Mouse (Mus musculus): ENCODE measurements around the gene Ift88. TPM values are rescaled to one million over a fixed set of nuclear protein-coding genes. Genes with fewer than 3 reads are reported as not detected.

Gene Ift88
- polyA plus RNA-seq, 1 experiment from 2014 or later: 11.0 TPM

- Histone ChIP-seq H3K4me1 (ENCODE audit: insufficient read depth, low read depth, low read length) (no peaks in the 10 kb centered on the region; the same call in 1 of the 2 replicates), H3K27me3 (replicated peaks; ENCODE audit: insufficient read depth, low read length) (no peaks in the 10 kb centered on the region), H3K4me3 (ENCODE audit: low read depth, low read length) (no peak overlapping the region), H3K9me3 (ENCODE audit: low read length) (no peaks in the 10 kb centered on the region), H3K27ac (ENCODE audit: low read length) (no peak overlapping the region), H3K4me2 (replicated peaks; ENCODE audit: low read depth, low read length) (no peak overlapping the region), H3K9ac (replicated peaks; ENCODE audit: low read depth) (no peak overlapping the region), H3K36me3 (ENCODE audit: insufficient read depth, low read length) (peaks cover 9% of the 10 kb centered on the region)
- DNase-seq (ENCODE audit: low spot score) (no peak), ATAC-seq (peak; percentile 69)
- TF ChIP-seq EP300 (IDR thresholded peaks at IDR 0.05) (no peak), CTCF (IDR thresholded peaks at IDR 0.05) (no peak)
- WGBS: 36% methylated on average over 5 of the region's 5 CpGs
Observed at GRCm38 (mm10) chr14:57547062-57547461, 123.2 kb downstream of the Ift88 start.

- DNase-seq (ENCODE audit: low spot score): no peak
- no peaks in the 10 kb centered on the region for H3K4me1 ChIP-seq (ENCODE audit: insufficient read depth, low read depth, low read length)
- no peak overlapping the region for H3K27ac ChIP-seq (ENCODE audit: low read length)
- no peaks in the 10 kb centered on the region for H3K27me3 ChIP-seq (replicated peaks; ENCODE audit: insufficient read depth, low read length)
- no peak overlapping the region for H3K4me2 ChIP-seq (replicated peaks; ENCODE audit: low read depth, low read length)
- no peaks in the 10 kb centered on the region for H3K9me3 ChIP-seq (ENCODE audit: low read length)
- H3K36me3 ChIP-seq (ENCODE audit: insufficient read depth, low read length): peaks cover 9% of the 10 kb centered on the region
- H3K9ac ChIP-seq (replicated peaks; ENCODE audit: low read depth): no peak overlapping the region
- H3K4me3 ChIP-seq (ENCODE audit: low read depth, low read length): no peak overlapping the region
- TF ChIP-seq CTCF (IDR thresholded peaks at IDR 0.05) (no peak), EP300 (IDR thresholded peaks at IDR 0.05) (no peak)
- ATAC-seq: no peak
Observed at GRCm38 (mm10) chr14:57552945-57553344, 129.1 kb downstream of the Ift88 start.

- no peak for ATAC-seq
- no peak overlapping the region for H3K4me3 ChIP-seq (ENCODE audit: low read depth, low read length)
- DNase-seq (ENCODE audit: low spot score): no peak
- 91% methylated on average over 5 of the region's 5 CpGs for WGBS
- peaks cover 6% of the 10 kb centered on the region for H3K36me3 ChIP-seq (ENCODE audit: insufficient read depth, low read length)
- no peak overlapping the region for H3K4me2 ChIP-seq (replicated peaks; ENCODE audit: low read depth, low read length)
- H3K9me3 ChIP-seq (ENCODE audit: low read length): no peaks in the 10 kb centered on the region
- no peaks in the 10 kb centered on the region for H3K4me1 ChIP-seq (ENCODE audit: insufficient read depth, low read depth, low read length)
- H3K27me3 ChIP-seq (replicated peaks; ENCODE audit: insufficient read depth, low read length): no peaks in the 10 kb centered on the region
- no peak overlapping the region for H3K9ac ChIP-seq (replicated peaks; ENCODE audit: low read depth)
- TF ChIP-seq CTCF (IDR thresholded peaks at IDR 0.05): no peak
- TF ChIP-seq EP300 (IDR thresholded peaks at IDR 0.05): no peak
- no peak overlapping the region for H3K27ac ChIP-seq (ENCODE audit: low read length)
Observed at GRCm38 (mm10) chr14:57554434-57554833, 130.6 kb downstream of the Ift88 start.

GRCm38 (mm10) chr14:57555471-57556070 lies 131.7 kb downstream of the Ift88 start:
- Histone ChIP-seq H3K4me3 (ENCODE audit: low read depth, low read length) (no peak overlapping the region), H3K36me3 (ENCODE audit: insufficient read depth, low read length) (no peaks in the 10 kb centered on the region), H3K9me3 (ENCODE audit: low read length) (no peaks in the 10 kb centered on the region), H3K4me1 (ENCODE audit: insufficient read depth, low read depth, low read length) (no peaks in the 10 kb centered on the region), H3K9ac (replicated peaks; ENCODE audit: low read depth) (no peak overlapping the region), H3K4me2 (replicated peaks; ENCODE audit: low read depth, low read length) (no peak overlapping the region), H3K27ac (ENCODE audit: low read length) (no peak overlapping the region), H3K27me3 (replicated peaks; ENCODE audit: insufficient read depth, low read length) (no peaks in the 10 kb centered on the region)
- WGBS: 86% methylated on average over 7 of the region's 7 CpGs
- ATAC-seq (no peak), DNase-seq (ENCODE audit: low spot score) (no peak)
- TF ChIP-seq EP300 (IDR thresholded peaks at IDR 0.05): no peak
- TF ChIP-seq CTCF (IDR thresholded peaks at IDR 0.05): no peak

GRCm38 (mm10) chr14:57556922-57557321 lies 133.1 kb downstream of the Ift88 start:
- Histone ChIP-seq H3K27me3 (replicated peaks; ENCODE audit: insufficient read depth, low read length) (no peaks in the 10 kb centered on the region), H3K4me2 (replicated peaks; ENCODE audit: low read depth, low read length) (no peak overlapping the region), H3K4me1 (ENCODE audit: insufficient read depth, low read depth, low read length) (no peaks in the 10 kb centered on the region), H3K27ac (ENCODE audit: low read length) (no peak overlapping the region), H3K4me3 (ENCODE audit: low read depth, low read length) (no peak overlapping the region), H3K9ac (replicated peaks; ENCODE audit: low read depth) (no peak overlapping the region), H3K36me3 (ENCODE audit: insufficient read depth, low read length) (no peaks in the 10 kb centered on the region), H3K9me3 (ENCODE audit: low read length) (no peaks in the 10 kb centered on the region)
- no peak for ATAC-seq
- DNase-seq (ENCODE audit: low spot score): no peak
- no peak for TF ChIP-seq CTCF (IDR thresholded peaks at IDR 0.05)
- no peak for TF ChIP-seq EP300 (IDR thresholded peaks at IDR 0.05)
- WGBS: 70% methylated on average over 1 of the region's 1 CpGs

- TF ChIP-seq EP300 (IDR thresholded peaks at IDR 0.05): no peak
- no peak for TF ChIP-seq CTCF (IDR thresholded peaks at IDR 0.05)
- no peak for DNase-seq (ENCODE audit: low spot score)
- Histone ChIP-seq H3K36me3 (ENCODE audit: insufficient read depth, low read length) (no peaks in the 10 kb centered on the region), H3K9me3 (ENCODE audit: low read length) (no peaks in the 10 kb centered on the region), H3K4me3 (ENCODE audit: low read depth, low read length) (no peak overlapping the region), H3K27me3 (replicated peaks; ENCODE audit: insufficient read depth, low read length) (no peaks in the 10 kb centered on the region), H3K27ac (ENCODE audit: low read length) (no peak overlapping the region), H3K4me2 (replicated peaks; ENCODE audit: low read depth, low read length) (no peak overlapping the region), H3K4me1 (ENCODE audit: insufficient read depth, low read depth, low read length) (peaks cover 2% of the 10 kb centered on the region; the same call in 1 of the 2 replicates), H3K9ac (replicated peaks; ENCODE audit: low read depth) (no peak overlapping the region)
- WGBS: 84% methylated on average over 6 of the region's 6 CpGs
- no peak for ATAC-seq
Observed at GRCm38 (mm10) chr14:57565626-57566025, 141.8 kb downstream of the Ift88 start.

Other genes with a start within 250 kb of the Ift88 start
- gene Cryl1, start 25.5 kb upstream of the Ift88 start, polyA plus RNA-seq (2015; fragmentation: Nextera tagmentation; extraction: Ambion mirVana): 16.0 and 17.5 TPM in 2 replicates
- gene Il17d, start 100.7 kb downstream of the Ift88 start, polyA plus RNA-seq (2015; fragmentation: Nextera tagmentation; extraction: Ambion mirVana): 9.1 and 9.4 TPM in 2 replicates
- gene Eef1akmt1, start 147.6 kb downstream of the Ift88 start, polyA plus RNA-seq (2015; fragmentation: Nextera tagmentation; extraction: Ambion mirVana): 64.1 and 69.9 TPM in 2 replicates
- 6.4 and 7.0 TPM in 2 replicates for gene Xpo4, start 241.4 kb downstream of the Ift88 start, polyA plus RNA-seq (2015; fragmentation: Nextera tagmentation; extraction: Ambion mirVana)

Measured in lung, postnatal 0 days (tissue).